Mouse (Mus musculus) cerebellum, adult 2 months (tissue): ENCODE results near the gene Slc25a51. TPM values are rescaled to one million over a fixed set of nuclear protein-coding genes. Genes with fewer than 3 reads are reported as not detected.

ENCODE experiments used
- DNase-seq, 2 experiments: peaks; one replicate each; pipeline ENCODE4 v3.0.0; 2021
- H3K27ac ChIP-seq: fragments of 200-500 bp; 2 replicates; pipeline ENCODE4 v1.5.1; 2012; ENCODE audit warnings: low read length, control low read depth, inconsistent platforms; ENCODE audit not compliant: insufficient read depth
- H3K27me3 ChIP-seq: fragments of 200-500 bp; 2 replicates; pipeline ENCODE4 v1.6.1; 2012; ENCODE audit warnings: inconsistent platforms, mild to moderate bottlenecking, low read length, moderate library complexity; ENCODE audit not compliant: control insufficient read depth, insufficient read depth
- H3K4me1 ChIP-seq: fragments of 200-500 bp; 2 replicates; pipeline ENCODE4 v1.6.1; 2011; ENCODE audit warnings: low read length; ENCODE audit not compliant: control insufficient read depth, insufficient read depth
- H3K4me3 ChIP-seq: fragments of 200-500 bp; replicated peaks from 2 replicates; pipeline ENCODE3; 2011; ENCODE audit warnings: mild to moderate bottlenecking, low read depth, low read length, control low read depth; ENCODE audit not compliant: insufficient read depth
- CTCF ChIP-seq: fragments of 200-500 bp; IDR thresholded peaks from 2 replicates; pipeline ENCODE4 v1.5.1; 2011; ENCODE audit warnings: low read depth, mild to moderate bottlenecking, control low read depth, low read length, moderate library complexity, borderline replicate concordance; ENCODE audit not compliant: insufficient read depth
- POLR2A ChIP-seq: fragments of 200-500 bp; IDR thresholded peaks from 2 replicates; pipeline ENCODE4 v1.6.1; 2011; ENCODE audit warnings: low read length, control low read depth, borderline replicate concordance; ENCODE audit not compliant: insufficient read depth
- WGBS: fragments of 180-500 bp; shearing (Covaris S2); methylation state at CpG from one replicate; pipeline ENCODE4 v1.1.7; 2018; 5-methylcytosine and 5-hydroxymethylcytosine counted together
- polyA plus RNA-seq: library from polyadenylated mRNA; depleted of rRNA; stranded (reverse); fragments of >200 nt; gene quantifications from 2 replicates; pipeline ENCODE4 v1.2.3, GENCODE M21; 2012

Gene Slc25a51
- polyA plus RNA-seq, 1 experiment = 98.9 TPM

GRCm38 (mm10) chr4:45423406-45423805 is 14.8 kb upstream of the Slc25a51 start:
- TF ChIP-seq POLR2A (no peak), CTCF (no peak)
- Histone ChIP-seq H3K4me3 (no peak overlapping the region), H3K27me3 (no peaks in the 10 kb centered on the region; the same call in 1 of the 2 replicates), H3K27ac (no peak overlapping the region), H3K4me1 (no peaks in the 10 kb centered on the region)
- DNase-seq = no peak
- 47% methylated on average over 8 of the region's 8 CpGs for WGBS

DNA sequence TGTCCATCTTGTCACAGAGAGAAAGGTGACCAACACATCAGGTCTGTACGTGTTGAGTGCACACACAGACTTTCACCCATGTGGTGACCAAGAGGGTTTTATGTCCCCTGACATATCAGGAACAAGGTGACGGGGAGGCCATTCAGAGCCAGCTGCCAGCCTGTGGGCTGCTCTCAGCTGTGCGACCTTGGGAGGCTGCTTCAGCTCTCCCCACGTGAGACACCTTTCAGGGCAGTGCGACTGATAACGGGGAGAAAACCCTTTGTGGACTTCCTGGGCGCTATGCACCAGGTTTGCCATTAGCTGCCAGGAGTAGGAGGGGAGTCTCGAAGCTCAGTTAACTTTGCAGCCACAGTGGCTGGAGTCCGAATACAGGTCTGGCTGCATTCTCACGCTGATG is 14.1 kb upstream of the Slc25a51 start:
- Histone ChIP-seq H3K27ac (no peak overlapping the region), H3K27me3 (no peaks in the 10 kb centered on the region; the same call in 1 of the 2 replicates), H3K4me3 (no peak overlapping the region), H3K4me1 (no peaks in the 10 kb centered on the region)
- TF ChIP-seq CTCF (no peak), POLR2A (no peak)
- 94% methylated on average over 10 of the region's 10 CpGs for WGBS
- DNase-seq = no peak

GRCm38 (mm10) chr4:45421519-45422260 is 13.1 kb upstream of the Slc25a51 start:
- H3K27ac ChIP-seq = no peak overlapping the region
- H3K4me3 ChIP-seq = no peak overlapping the region
- DNase-seq = no peak
- TF ChIP-seq CTCF (no peak), POLR2A (no peak)
- WGBS = 76% methylated on average over 11 of the region's 11 CpGs
- no peaks in the 10 kb centered on the region for H3K4me1 ChIP-seq
- no peaks in the 10 kb centered on the region; the same call in 1 of the 2 replicates for H3K27me3 ChIP-seq

DNA sequence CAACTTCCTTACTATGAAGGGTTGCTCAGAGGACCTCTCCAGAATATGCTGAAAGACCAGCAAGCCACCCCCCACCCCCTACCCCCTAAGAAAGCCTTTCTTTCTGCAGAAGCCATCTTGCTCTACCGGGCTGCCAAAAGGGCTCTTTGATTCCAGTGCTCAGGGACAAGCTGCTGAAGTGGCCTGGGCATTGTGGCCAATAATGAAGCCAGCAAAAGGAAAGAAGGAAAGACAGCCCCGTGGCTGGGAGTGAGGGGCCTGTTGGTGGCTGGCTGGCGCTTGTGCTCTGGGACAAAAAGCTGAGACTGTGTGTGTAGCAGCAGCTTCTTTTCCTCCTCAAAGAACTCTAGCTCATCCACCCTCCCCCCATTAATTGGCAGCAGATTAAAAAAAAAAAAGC is 12.2 kb upstream of the Slc25a51 start:
- DNase-seq = no peak
- WGBS = 75% methylated on average over 3 of the region's 3 CpGs
- H3K4me1 ChIP-seq = no peaks in the 10 kb centered on the region
- H3K27me3 ChIP-seq = no peaks in the 10 kb centered on the region; the same call in 1 of the 2 replicates
- no peak overlapping the region for H3K4me3 ChIP-seq
- no peak overlapping the region for H3K27ac ChIP-seq
- TF ChIP-seq POLR2A = no peak
- TF ChIP-seq CTCF = no peak

- Histone ChIP-seq H3K27ac (no peak overlapping the region), H3K27me3 (no peaks in the 10 kb centered on the region; the same call in 1 of the 2 replicates), H3K4me3 (no peak overlapping the region), H3K4me1 (no peaks in the 10 kb centered on the region)
- no peak for DNase-seq
- 97% methylated on average over 4 of the region's 4 CpGs for WGBS
- TF ChIP-seq POLR2A (no peak), CTCF (no peak)
Observed at GRCm38 (mm10) chr4:45419051-45419450, 10.5 kb upstream of the Slc25a51 start.

DNA sequence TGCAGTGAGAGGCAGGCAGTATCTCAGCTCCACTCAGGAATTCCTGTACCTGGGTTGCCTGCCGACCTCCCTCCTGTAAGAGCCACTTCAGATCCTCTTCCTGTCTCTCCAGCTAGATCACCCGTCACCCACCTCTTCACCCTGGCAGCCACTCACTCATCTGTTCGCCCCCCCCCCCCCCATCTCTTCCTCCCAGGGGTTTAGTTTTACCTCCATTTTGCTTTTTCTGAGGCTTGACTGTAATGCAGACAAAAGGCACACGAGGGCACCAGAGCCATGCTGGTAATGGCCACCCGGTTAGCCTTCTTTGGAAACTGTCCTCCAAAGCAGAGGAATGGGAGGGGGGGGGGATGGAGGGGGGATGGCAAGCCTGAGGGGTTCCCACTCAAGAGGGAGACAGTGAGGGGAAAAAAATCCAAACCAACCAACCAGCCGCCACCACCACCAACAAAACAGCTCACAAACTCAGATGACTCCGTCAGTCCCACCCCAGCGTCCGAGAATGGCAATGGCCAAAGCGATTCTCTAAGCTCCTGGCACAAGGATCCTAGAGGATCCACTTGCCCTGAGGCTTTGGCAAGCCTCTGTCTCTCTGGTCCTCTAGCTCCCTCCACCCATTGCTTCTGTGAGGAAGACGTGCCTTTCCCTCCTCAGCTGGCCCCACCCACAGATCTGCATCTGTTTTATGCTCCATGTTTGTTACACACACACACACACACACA is 9.8 kb upstream of the Slc25a51 start:
- 17% methylated on average over 11 of the region's 11 CpGs for WGBS
- Histone ChIP-seq H3K27ac (no peak overlapping the region), H3K27me3 (no peaks in the 10 kb centered on the region), H3K4me3 (no peak overlapping the region), H3K4me1 (no peaks in the 10 kb centered on the region)
- peak; percentile 25 to 44 for DNase-seq
- TF ChIP-seq POLR2A (no peak), CTCF (peak; percentile 81)

GRCm38 (mm10) chr4:45416314-45416713 is 7.7 kb upstream of the Slc25a51 start:
- DNase-seq = no peak
- Histone ChIP-seq H3K27me3 (no peaks in the 10 kb centered on the region), H3K27ac (no peak overlapping the region), H3K4me1 (no peaks in the 10 kb centered on the region), H3K4me3 (no peak overlapping the region)
- 45% methylated on average over 7 of the region's 7 CpGs for WGBS
- TF ChIP-seq POLR2A (no peak), CTCF (no peak)
